In the genomic region with DNA sequence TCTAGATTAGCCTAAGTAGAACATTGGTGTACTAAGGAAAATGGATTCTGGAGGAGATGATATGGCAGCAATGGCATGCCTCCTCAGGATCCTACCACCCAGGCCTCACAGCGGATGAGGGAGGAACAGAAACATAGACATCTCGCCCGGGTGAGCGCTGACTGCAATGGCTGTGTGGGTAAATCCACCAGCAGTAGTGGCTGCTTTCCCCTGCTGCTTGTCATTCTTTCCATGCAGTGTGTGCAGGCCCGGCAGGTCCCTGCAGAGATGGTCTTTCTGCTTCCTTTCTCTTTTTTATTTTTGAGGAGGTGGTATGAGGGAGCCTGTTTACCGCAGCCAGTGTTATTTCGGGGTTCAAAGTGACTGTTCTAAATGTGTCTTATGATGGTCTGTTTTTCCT, we compare ENCODE assay signal across 16 mouse cellular contexts.
"Had no signal": no experiment of that assay in that cellular context is flagged by ENCODE, and none has a peak within 500 bp of the region (broad histone marks: within the 10 kb centered on the region; RNA-seq: fewer than 3 reads in every experiment).

No protein-coding gene starts in this region.

- H3K4me3 ChIP-seq: liver, embryonic 15.5 days; midbrain, embryonic 15.5 days; neural tube, embryonic 13.5 days; stomach, embryonic 15.5 days had no signal

- ATAC-seq: lung, postnatal 0 days; midbrain, embryonic 15.5 days had no signal

- H3K27me3 ChIP-seq: liver, embryonic 15.5 days; midbrain, embryonic 15.5 days; neural tube, embryonic 13.5 days; stomach, embryonic 15.5 days had no signal

- H3K27ac ChIP-seq: kidney, postnatal 0 days; liver, embryonic 15.5 days; midbrain, embryonic 15.5 days; stomach, embryonic 15.5 days had no signal

- H3K4me1 ChIP-seq: midbrain, embryonic 15.5 days; stomach, embryonic 15.5 days had no signal

- H3K36me3 ChIP-seq: liver, embryonic 15.5 days; midbrain, embryonic 15.5 days; neural tube, embryonic 13.5 days; stomach, embryonic 15.5 days had no signal

- DNase-seq: kidney, adult 11 months; kidney, adult 9 months; kidney, postnatal 36 days; left cerebral cortex, postnatal 4 days; lung, adult 2 months; lung, postnatal 36 days; retina, postnatal 1 day; right cerebral cortex, postnatal 4 days; thymus, postnatal 36 days had no signal

- H3K4me2 ChIP-seq: liver, embryonic 11.5 days; liver, embryonic 15.5 days; midbrain, embryonic 15.5 days; neural tube, embryonic 13.5 days; stomach, embryonic 15.5 days had no signal

- H3K9me3 ChIP-seq: liver, embryonic 15.5 days; midbrain, embryonic 15.5 days; neural tube, embryonic 13.5 days; stomach, embryonic 15.5 days had no signal

- H3K9ac ChIP-seq: liver, embryonic 15.5 days; midbrain, embryonic 15.5 days; neural tube, embryonic 13.5 days; stomach, embryonic 15.5 days had no signal
